ENCODE assay signal across 18 mouse cellular contexts in the genomic region with DNA sequence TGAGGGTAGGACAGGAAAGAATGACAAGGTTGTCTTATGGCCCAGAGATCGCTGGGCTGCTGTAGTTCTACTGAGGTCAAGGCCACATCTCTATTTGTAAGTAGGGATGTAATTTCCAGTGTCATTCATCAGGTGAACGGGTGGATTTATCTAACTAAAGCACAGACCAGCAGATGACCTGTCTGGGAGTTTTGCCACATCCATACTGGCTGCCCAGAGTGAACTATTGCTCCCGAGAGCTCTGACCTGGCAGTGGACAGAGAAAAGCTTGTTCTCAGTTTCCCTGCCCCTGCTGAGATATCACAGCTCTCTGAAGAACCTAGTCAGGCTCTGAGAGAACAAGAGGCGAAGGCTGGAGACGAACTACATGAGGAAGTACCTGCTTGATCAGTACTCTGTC.
"Had no signal": no experiment of that assay in that cellular context is flagged by ENCODE, and none has a peak within 500 bp of the region (broad histone marks: within the 10 kb centered on the region; RNA-seq: fewer than 3 reads in every experiment).

No protein-coding gene starts in this region.

- H3K9me3 ChIP-seq: midbrain, embryonic 10.5 days; midbrain, embryonic 12.5 days; neural tube, embryonic 13.5 days; neural tube, embryonic 15.5 days had no signal

- H3K36me3 ChIP-seq: midbrain, embryonic 10.5 days; midbrain, embryonic 12.5 days; neural tube, embryonic 13.5 days; neural tube, embryonic 15.5 days had no signal

- H3K9ac ChIP-seq: lung, embryonic 14.5 days; midbrain, embryonic 12.5 days; neural tube, embryonic 13.5 days; neural tube, embryonic 15.5 days had no signal

- H3K4me2 ChIP-seq: lung, embryonic 14.5 days; midbrain, embryonic 12.5 days; neural tube, embryonic 13.5 days; neural tube, embryonic 15.5 days had no signal

- ATAC-seq: midbrain, embryonic 16.5 days had no signal

- H3K27ac ChIP-seq: midbrain, embryonic 10.5 days; midbrain, embryonic 12.5 days; neural tube, embryonic 13.5 days; neural tube, embryonic 15.5 days had no signal

- H3K4me3 ChIP-seq: midbrain, embryonic 10.5 days; midbrain, embryonic 12.5 days; myocyte; neural tube, embryonic 13.5 days; neural tube, embryonic 15.5 days had no signal

- H3K27me3 ChIP-seq: midbrain, embryonic 12.5 days; neural tube, embryonic 13.5 days; neural tube, embryonic 15.5 days had no signal

- DNase-seq: lung, adult 18-20 months; lung, embryonic 14.5 days; lung, postnatal 10 days; lung, postnatal 4 days; midbrain, embryonic 14.5 days; retina, postnatal 1 day; right cerebral cortex, adult 18-20 months; right cerebral cortex, postnatal 25 days; right cerebral cortex, postnatal 4 days; spleen, adult 18-20 months; thymus, adult 2 months; thymus, postnatal 25 days had no signal
